ENCODE assay signal across 13 mouse cellular contexts in the genomic region with DNA sequence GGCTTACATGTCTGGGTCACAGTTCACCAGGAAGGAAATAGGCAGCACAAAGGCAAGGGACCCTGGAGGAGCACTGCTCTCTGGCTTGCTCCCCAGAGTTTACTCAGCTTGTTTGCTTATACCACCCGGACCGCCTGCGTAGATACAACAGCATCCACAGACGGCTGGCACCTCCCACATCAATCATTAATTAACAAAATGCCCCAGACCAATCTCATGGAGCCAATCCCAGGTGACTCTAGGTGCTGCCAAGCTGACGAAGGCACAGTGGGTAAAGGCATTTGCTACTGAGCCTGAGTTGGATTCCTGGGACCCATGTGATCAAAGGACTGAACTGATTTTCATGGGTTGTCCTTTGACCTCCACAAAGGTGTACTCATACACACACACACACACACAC.
"Had no signal": no experiment of that assay in that cellular context is flagged by ENCODE, and none has a peak within 500 bp of the region (broad histone marks: within the 10 kb centered on the region; RNA-seq: fewer than 3 reads in every experiment).

No protein-coding gene starts in this region.

- H3K4me3 ChIP-seq: layer of hippocampus, adult 2 months; limb, embryonic 10.5 days; megakaryocyte, embryonic 14.5 days; midbrain, embryonic 12.5 days; stomach, embryonic 15.5 days had no signal

- H3K36me3 ChIP-seq: limb, embryonic 10.5 days; midbrain, embryonic 12.5 days; stomach, embryonic 15.5 days had no signal

- H3K27ac ChIP-seq: hindbrain, postnatal 0 days; kidney, postnatal 0 days; layer of hippocampus, adult 2 months; limb, embryonic 10.5 days; liver, embryonic 14.5 days; macrophage; midbrain, embryonic 12.5 days; stomach, embryonic 15.5 days had no signal

- ATAC-seq: hindbrain, postnatal 0 days had no signal

- H3K9ac ChIP-seq: liver, embryonic 14.5 days; midbrain, embryonic 12.5 days; stomach, embryonic 15.5 days had no signal

- H3K4me2 ChIP-seq: midbrain, embryonic 12.5 days; stomach, embryonic 15.5 days had no signal

- DNase-seq: lung, adult 2 months; lung, postnatal 10 days; right cerebral cortex, postnatal 14 days; thymus, postnatal 4 days had no signal

- H3K9me3 ChIP-seq: limb, embryonic 10.5 days; midbrain, embryonic 12.5 days; stomach, embryonic 15.5 days had no signal
